Mouse (Mus musculus) urinary bladder, adult 18-20 months (tissue): ENCODE measurements around the gene Gcnt4.

Experiments used
- DNase-seq, 2 experiments: peaks; one replicate each; pipeline ENCODE4 v3.0.0; 2022; ENCODE audit warnings: low spot score in 2 of 2, mixed read lengths in 2 of 2

Gene Gcnt4

GRCm38 (mm10) chr13:96990561-96991265, 66.2 kb downstream of the Gcnt4 start:
- no peak for DNase-seq

GRCm38 (mm10) chr13:96993291-96993989, 69.0 kb downstream of the Gcnt4 start:
- DNase-seq, result no peak

GRCm38 (mm10) chr13:96995243-96995642, 70.8 kb downstream of the Gcnt4 start:
- DNase-seq, result no peak

- DNase-seq, result no peak
Measured at GRCm38 (mm10) chr13:96997080-96997479, 72.6 kb downstream of the Gcnt4 start.
